Mouse (Mus musculus): ENCODE results near the gene Necap2. TPM values are rescaled to one million over a fixed set of nuclear protein-coding genes. Genes with fewer than 3 reads are reported as not detected.

The Necap2 gene
- polyA plus RNA-seq, 1 experiment from 2014 or later: 56.8 TPM

DNA sequence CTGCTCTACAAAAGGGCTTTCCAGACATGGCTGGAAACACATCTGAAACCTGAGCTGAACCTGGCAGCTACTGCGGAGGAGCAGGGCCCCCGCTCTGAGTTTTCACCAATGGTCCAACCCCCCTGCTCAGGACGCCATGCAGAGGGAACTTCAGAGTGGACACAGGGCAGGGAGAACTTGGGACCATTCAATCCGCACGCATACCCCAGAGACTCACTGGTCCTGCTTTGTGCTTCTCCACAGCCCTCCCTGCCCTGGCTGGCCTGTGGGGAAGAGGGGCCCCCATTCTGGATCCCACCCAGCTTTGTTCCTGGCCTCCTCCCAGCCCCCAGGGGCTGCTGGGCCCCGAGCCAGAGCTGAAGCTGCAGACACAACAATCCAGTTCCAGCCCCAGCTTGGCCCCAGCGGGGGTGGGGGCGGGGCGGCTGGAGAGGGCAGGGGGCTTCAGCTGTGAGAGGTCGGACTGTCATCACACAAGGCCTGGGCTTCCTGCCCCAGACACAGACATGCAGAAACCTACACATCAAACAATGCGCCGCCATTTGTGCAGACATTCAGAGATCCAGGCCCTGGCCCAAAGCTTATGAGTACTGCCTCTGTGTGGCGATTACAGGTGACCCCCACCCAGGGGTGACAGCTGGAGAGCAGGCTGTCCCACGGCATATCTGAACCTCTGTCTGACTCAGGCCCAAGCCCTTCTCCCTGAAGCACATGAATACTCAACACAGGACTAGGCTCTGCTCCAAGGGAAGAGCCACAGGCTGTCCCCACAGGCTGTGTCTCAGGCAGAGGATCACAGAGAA lies 57.1 kb downstream of the Necap2 start:
- H3K36me3 ChIP-seq (replicated peaks): peaks cover 58% of the 10 kb centered on the region
- H3K27me3 ChIP-seq: no peaks in the 10 kb centered on the region
- peak overlapping the region; percentile 42; the same call in 1 of the 2 replicates for H3K9ac ChIP-seq
- H3K4me3 ChIP-seq (replicated peaks): no peak overlapping the region
- 29% methylated on average over 14 of the region's 14 CpGs for WGBS
- H3K4me1 ChIP-seq: peaks cover 46% of the 10 kb centered on the region
- peak; percentile 54 for ATAC-seq (ENCODE audit: low FRiP score)
- H3K4me2 ChIP-seq: peak overlapping the region; percentile 21
- peak overlapping the region; percentile 94 for H3K27ac ChIP-seq
- no peaks in the 10 kb centered on the region for H3K9me3 ChIP-seq

DNA sequence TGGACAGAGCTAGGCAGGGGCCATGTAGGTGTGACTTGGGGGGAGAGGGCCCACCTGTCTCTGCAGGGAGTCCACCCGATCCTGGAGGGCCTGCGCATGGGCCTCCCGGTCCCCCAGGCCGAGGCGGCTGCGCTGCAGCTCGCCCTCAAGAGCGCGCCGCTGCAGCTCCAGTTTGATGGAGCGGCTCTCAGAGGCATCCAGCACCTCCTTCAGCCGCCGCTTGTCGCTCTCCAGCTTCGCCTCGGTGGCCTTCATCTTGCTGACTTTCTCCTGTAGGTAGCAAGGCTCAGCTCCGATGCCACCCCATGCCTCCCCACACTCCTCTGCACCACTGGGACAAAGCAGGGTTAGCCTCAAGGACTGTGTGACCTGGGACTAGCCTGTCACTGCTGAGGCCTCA lies 57.9 kb downstream of the Necap2 start:
- Histone ChIP-seq H3K9ac (peak overlapping the region; percentile 42), H3K36me3 (replicated peaks) (peaks cover 58% of the 10 kb centered on the region), H3K9me3 (no peaks in the 10 kb centered on the region), H3K4me2 (peak overlapping the region; percentile 21; the same call in 1 of the 2 replicates), H3K27ac (peak overlapping the region; percentile 94), H3K4me3 (replicated peaks) (no peak overlapping the region), H3K27me3 (no peaks in the 10 kb centered on the region), H3K4me1 (peaks cover 46% of the 10 kb centered on the region)
- no peak for ATAC-seq (ENCODE audit: low FRiP score)
- WGBS: 85% methylated on average over 16 of the region's 17 CpGs

DNA sequence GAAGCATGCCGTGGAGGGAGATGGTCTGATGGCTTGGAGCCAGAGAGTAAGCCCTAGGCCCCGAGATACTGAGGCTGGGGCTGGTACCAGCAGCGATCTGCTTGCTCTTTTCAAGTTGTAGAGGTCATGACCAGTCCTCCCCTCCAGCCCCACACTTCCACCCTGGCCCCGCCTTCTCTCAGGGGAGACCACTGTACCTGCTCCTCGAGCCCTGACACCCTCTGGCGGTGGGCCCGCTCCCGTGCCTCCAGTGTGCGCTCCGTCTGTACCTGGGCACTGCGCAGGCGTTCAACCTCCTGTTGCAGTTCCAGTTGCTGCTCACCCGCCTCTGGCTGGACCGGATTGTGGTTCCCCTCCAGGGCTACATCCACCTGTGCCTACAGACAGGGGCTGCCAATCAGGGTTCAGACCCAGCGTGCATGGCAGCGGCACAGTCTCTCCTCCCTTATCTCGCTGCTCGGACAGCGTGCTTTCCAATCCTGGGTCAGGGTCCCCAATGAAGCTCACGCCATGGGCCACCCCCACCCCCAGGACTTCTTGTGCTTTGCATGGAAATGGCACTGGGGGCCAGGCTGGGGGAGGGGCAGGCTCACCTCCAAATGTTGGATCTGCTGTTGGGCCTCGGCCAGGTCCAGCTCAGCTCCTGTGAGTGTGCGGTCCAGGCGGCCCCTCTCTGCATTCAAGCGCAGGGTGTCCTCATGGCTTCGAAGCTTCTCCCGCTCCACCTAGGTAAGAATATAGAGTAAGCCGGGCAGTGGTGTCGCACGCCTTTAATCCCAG lies 60.3 kb downstream of the Necap2 start:
- Histone ChIP-seq H3K9me3 (no peaks in the 10 kb centered on the region), H3K9ac (peak overlapping the region; percentile 12; the same call in 1 of the 2 replicates), H3K27me3 (no peaks in the 10 kb centered on the region), H3K27ac (peak overlapping the region; percentile 42; the same call in 1 of the 2 replicates), H3K36me3 (replicated peaks) (peaks cover 68% of the 10 kb centered on the region), H3K4me2 (no peak overlapping the region), H3K4me1 (peaks cover 47% of the 10 kb centered on the region), H3K4me3 (replicated peaks) (no peak overlapping the region)
- ATAC-seq (ENCODE audit: low FRiP score): no peak
- 88% methylated on average over 29 of the region's 29 CpGs for WGBS

Other genes with a start within 250 kb of the Necap2 start
- 0.10 TPM in 1 of 2 replicates, not detected in the other for gene Padi1, start 232.6 kb downstream of the Necap2 start, polyA plus RNA-seq (2016; fragmentation: Nextera tagmentation; extraction: Ambion mirVana)
- 0.45 and 0.74 TPM in 2 replicates for gene Padi2, start 172.0 kb downstream of the Necap2 start, polyA plus RNA-seq (2016; fragmentation: Nextera tagmentation; extraction: Ambion mirVana)
- gene Sdhb, start 117.2 kb downstream of the Necap2 start, polyA plus RNA-seq (2016; fragmentation: Nextera tagmentation; extraction: Ambion mirVana): 380 and 396 TPM in 2 replicates
- 75.5 and 82.3 TPM in 2 replicates for gene Atp13a2, start 91.5 kb downstream of the Necap2 start, polyA plus RNA-seq (2016; fragmentation: Nextera tagmentation; extraction: Ambion mirVana)
- 250 and 275 TPM in 2 replicates for gene Mfap2, start 67.9 kb downstream of the Necap2 start, polyA plus RNA-seq (2016; fragmentation: Nextera tagmentation; extraction: Ambion mirVana)
- gene Crocc, start 17.8 kb downstream of the Necap2 start, polyA plus RNA-seq (2016; fragmentation: Nextera tagmentation; extraction: Ambion mirVana): 15.4 and 17.4 TPM in 2 replicates
- 0.26 TPM in 1 of 2 replicates, not detected in the other for gene Spata21, start 10.0 kb upstream of the Necap2 start, polyA plus RNA-seq (2016; fragmentation: Nextera tagmentation; extraction: Ambion mirVana)
- 32.2 and 36.4 TPM in 2 replicates for gene Szrd1, start 61.4 kb upstream of the Necap2 start, polyA plus RNA-seq (2016; fragmentation: Nextera tagmentation; extraction: Ambion mirVana)
- 24.7 and 26.9 TPM in 2 replicates for gene Fbxo42, start 69.6 kb upstream of the Necap2 start, polyA plus RNA-seq (2016; fragmentation: Nextera tagmentation; extraction: Ambion mirVana)
- gene Rsg1, start 135.6 kb upstream of the Necap2 start, polyA plus RNA-seq (2016; fragmentation: Nextera tagmentation; extraction: Ambion mirVana): 6.5 and 7.0 TPM in 2 replicates
- gene Arhgef19, start 161.1 kb upstream of the Necap2 start, polyA plus RNA-seq (2016; fragmentation: Nextera tagmentation; extraction: Ambion mirVana): 1.9 and 2.6 TPM in 2 replicates
- gene Epha2, start 222.9 kb upstream of the Necap2 start, polyA plus RNA-seq (2016; fragmentation: Nextera tagmentation; extraction: Ambion mirVana): 1.9 and 2.0 TPM in 2 replicates

Data from forebrain, embryonic 12.5 days (tissue).